Mouse (Mus musculus) hindbrain, embryonic 10.5 days (tissue): ENCODE results near the gene Ccdc190. TPM values are rescaled to one million over a fixed set of nuclear protein-coding genes. Genes with fewer than 3 reads are reported as not detected.

Source experiments
- polyA plus RNA-seq: library from polyadenylated mRNA; unstranded; fragments of >200 nt; fragmentation: Nextera tagmentation; extraction: Ambion mirVana; gene quantifications from 2 replicates; pipeline ENCODE4 v1.2.1, GENCODE M21; 2016

Ccdc190 gene
- polyA plus RNA-seq, 1 experiment from 2014 or later = not detected

Other genes starting within 250 kb of the Ccdc190 start
- gene Rgs4, start 181.0 kb upstream of the Ccdc190 start, polyA plus RNA-seq = 14.9 and 25.3 TPM in 2 replicates
- 24.4 and 28.5 TPM in 2 replicates for gene Hsd17b7, start 40.6 kb downstream of the Ccdc190 start, polyA plus RNA-seq
- 30.1 TPM in 2 replicates for gene Ddr2, start 182.1 kb downstream of the Ccdc190 start, polyA plus RNA-seq
- gene Uap1, start 246.3 kb downstream of the Ccdc190 start, polyA plus RNA-seq = 54.9 and 58.6 TPM in 2 replicates